Mouse (Mus musculus): ENCODE measurements around the gene Gm4307. TPM values are rescaled to one million over a fixed set of nuclear protein-coding genes. Genes with fewer than 3 reads are reported as not detected.

The Gm4307 gene
- polyA plus RNA-seq, 1 experiment from 2014 or later, result not detected

Other genes with a start within 250 kb of the Gm4307 start
- not detected in 2 replicates for gene Gm4301, start 25.7 kb upstream of the Gm4307 start, polyA plus RNA-seq (2014; fragmentation: Nextera tagmentation; extraction: Ambion mirVana)
- gene Gm4302, start 20.5 kb upstream of the Gm4307 start, polyA plus RNA-seq (2014; fragmentation: Nextera tagmentation; extraction: Ambion mirVana), result not detected in 2 replicates
- gene Gm4303, start 15.4 kb upstream of the Gm4307 start, polyA plus RNA-seq (2014; fragmentation: Nextera tagmentation; extraction: Ambion mirVana), result not detected in 2 replicates
- gene Gm4305, start 10.2 kb upstream of the Gm4307 start, polyA plus RNA-seq (2014; fragmentation: Nextera tagmentation; extraction: Ambion mirVana), result not detected in 2 replicates
- gene Gm4312, start 21.2 kb downstream of the Gm4307 start, polyA plus RNA-seq (2014; fragmentation: Nextera tagmentation; extraction: Ambion mirVana), result not detected in 2 replicates
- gene Tmtc3, start 126.0 kb downstream of the Gm4307 start, polyA plus RNA-seq (2014; fragmentation: Nextera tagmentation; extraction: Ambion mirVana), result 32.7 and 36.3 TPM in 2 replicates
- gene Cep290, start 126.2 kb downstream of the Gm4307 start, polyA plus RNA-seq (2014; fragmentation: Nextera tagmentation; extraction: Ambion mirVana), result 5.4 and 7.8 TPM in 2 replicates
- gene 4930430F08Rik, start 229.1 kb downstream of the Gm4307 start, polyA plus RNA-seq (2014; fragmentation: Nextera tagmentation; extraction: Ambion mirVana), result 8.8 and 9.5 TPM in 2 replicates
- not detected in 2 replicates for gene 1700017N19Rik, start 229.1 kb downstream of the Gm4307 start, polyA plus RNA-seq (2014; fragmentation: Nextera tagmentation; extraction: Ambion mirVana)

All from stomach, embryonic 14.5 days (tissue).